Mouse (Mus musculus) ES-Bruce4 (cell line): Measurements from ENCODE around the gene Kcnc4.

Experiments
- CTCF ChIP-seq: IDR thresholded peaks from one replicate; pipeline ENCODE4 v1.8.1; 2011; ENCODE audit warnings: low read depth, low read length
- EP300 ChIP-seq: IDR thresholded peaks from 2 replicates; pipeline ENCODE4 v1.6.1; 2011; ENCODE audit warnings: low read depth, low read length; ENCODE audit not compliant: insufficient read depth
- POLR2A ChIP-seq: IDR thresholded peaks from one replicate; pipeline ENCODE4 v1.8.1; 2011; ENCODE audit warnings: low read length; ENCODE audit not compliant: insufficient read depth

GRCm38 (mm10) chr3:107412509-107412908, 46.8 kb downstream of the Kcnc4 start:
- TF ChIP-seq EP300 = no peak
- no peak for TF ChIP-seq POLR2A
- no peak for TF ChIP-seq CTCF
